8 mouse cellular contexts compared by ENCODE assay signal in genomic region chr7:137438179-137438550, GRCm38 (mm10). TPM values are rescaled to one million over a fixed set of nuclear protein-coding genes. Genes with fewer than 3 reads are reported as not detected.
A peak's percentile ranks its signal among the peaks of the same experiment; 100 is the strongest.
DNase-seq lines count a peak whose midpoint lies in the region; ATAC-seq and TF ChIP-seq lines count a peak whose summit lies in the region.

No protein-coding gene starts in this region.

- H3K9me3 ChIP-seq in forebrain, embryonic 13.5 days (replicated peaks): no peaks in the 10 kb centered on the region
- no peaks in the 10 kb centered on the region for H3K9me3 ChIP-seq in intestine, postnatal 0 days (ENCODE audit: control insufficient read depth)
- no peaks in the 10 kb centered on the region for H3K9me3 ChIP-seq in lung, postnatal 0 days (ENCODE audit: low read length)

- no peak for TF ChIP-seq EP300 in lung, postnatal 0 days (IDR thresholded peaks at IDR 0.05)

- H3K36me3 ChIP-seq in forebrain, embryonic 13.5 days (ENCODE audit: poor library complexity, severe bottlenecking): no peaks in the 10 kb centered on the region
- H3K36me3 ChIP-seq in intestine, postnatal 0 days (ENCODE audit: control insufficient read depth, insufficient read depth): no peaks in the 10 kb centered on the region
- H3K36me3 ChIP-seq in lung, postnatal 0 days (ENCODE audit: insufficient read depth, low read length): no peaks in the 10 kb centered on the region
- H3K36me3 ChIP-seq in splenic B cell, adult 2 months (ENCODE audit: control insufficient read depth, insufficient read depth, low read length, poor library complexity, severe bottlenecking): no peaks in the 10 kb centered on the region

- H3K27me3 ChIP-seq in forebrain, embryonic 13.5 days: no peaks in the 10 kb centered on the region
- no peaks in the 10 kb centered on the region for H3K27me3 ChIP-seq in intestine, postnatal 0 days (replicated peaks; ENCODE audit: control insufficient read depth, insufficient read depth, low read length)
- H3K27me3 ChIP-seq in lung, postnatal 0 days (replicated peaks; ENCODE audit: insufficient read depth, low read length): no peaks in the 10 kb centered on the region
- H3K27me3 ChIP-seq in splenic B cell, adult 2 months (ENCODE audit: control insufficient read depth, insufficient read depth, low read length, poor library complexity, severe bottlenecking): no peaks in the 10 kb centered on the region

- H3K4me1 ChIP-seq in forebrain, embryonic 13.5 days: peaks cover 22% of the 10 kb centered on the region
- H3K4me1 ChIP-seq in intestine, postnatal 0 days (replicated peaks; ENCODE audit: control insufficient read depth, insufficient read depth, low read length): peaks cover 2% of the 10 kb centered on the region; the same call in 1 of the 2 replicates
- H3K4me1 ChIP-seq in lung, postnatal 0 days (ENCODE audit: insufficient read depth, low read depth, low read length): 0 out of 2 replicates have a peak, but pooled peaks cover 8% of the 10 kb centered on the region

- H3K4me3 ChIP-seq in forebrain, embryonic 13.5 days: peak overlapping the region; percentile 97
- H3K4me3 ChIP-seq in intestine, postnatal 0 days (ENCODE audit: low read depth, low read length): peak overlapping the region; percentile 96
- peak overlapping the region; percentile 87 for H3K4me3 ChIP-seq in lung, postnatal 0 days (ENCODE audit: low read depth, low read length)

- WGBS in forebrain, embryonic 13.5 days: 2% methylated on average over 7 of the region's 7 CpGs
- WGBS in intestine, postnatal 0 days: 4% methylated on average over 7 of the region's 7 CpGs
- 2% methylated on average over 7 of the region's 7 CpGs for WGBS in lung, postnatal 0 days

- peak overlapping the region; percentile 72 for H3K4me2 ChIP-seq in forebrain, embryonic 13.5 days
- H3K4me2 ChIP-seq in intestine, postnatal 0 days (replicated peaks; ENCODE audit: low read depth): peak overlapping the region; percentile 89
- H3K4me2 ChIP-seq in lung, postnatal 0 days (replicated peaks; ENCODE audit: low read depth, low read length): peak overlapping the region; percentile 89

- TF ChIP-seq CTCF in intestine, postnatal 0 days (IDR thresholded peaks at IDR 0.05; ENCODE audit: low read depth): no peak
- TF ChIP-seq CTCF in lung, postnatal 0 days (IDR thresholded peaks at IDR 0.05): no peak

- H3K27ac ChIP-seq in forebrain, embryonic 13.5 days: peak overlapping the region; percentile 88
- H3K27ac ChIP-seq in intestine, postnatal 0 days (ENCODE audit: low read depth, low read length): peak overlapping the region; percentile 75; the same call in 1 of the 2 replicates
- H3K27ac ChIP-seq in lung, postnatal 0 days (ENCODE audit: low read length): peak overlapping the region; percentile 77

- peak; percentile 17 for DNase-seq in kidney, adult 9 months
- DNase-seq in kidney, postnatal 36 days: no peak
- peak; percentile 28 for DNase-seq in T-cell, adult 2 months (ENCODE audit: low spot score)
- no peak for DNase-seq in lung, postnatal 0 days (ENCODE audit: low spot score)
- peak; percentile 29 for DNase-seq in splenic B cell, adult 2 months (ENCODE audit: low read depth, low spot score)
- no peak for DNase-seq in adrenal gland, postnatal 4 days (ENCODE audit: low spot score in 2 of 2)

- ATAC-seq in forebrain, embryonic 13.5 days: peak; percentile 71
- no peak for ATAC-seq in intestine, postnatal 0 days
- no peak for ATAC-seq in lung, postnatal 0 days

- peak overlapping the region; percentile 93 for H3K9ac ChIP-seq in forebrain, embryonic 13.5 days
- H3K9ac ChIP-seq in intestine, postnatal 0 days (ENCODE audit: low read depth, low read length): peak overlapping the region; percentile 84
- peak overlapping the region; percentile 76 for H3K9ac ChIP-seq in lung, postnatal 0 days (replicated peaks; ENCODE audit: low read depth)

RNA-seq across cellular contexts. Expression of gene Glrx3, which starts 0.8 kb away (rescaled TPM):
- polyA plus RNA-seq in forebrain, embryonic 13.5 days (2015; fragmentation: Nextera tagmentation; extraction: Ambion mirVana): 292 and 315 TPM in 2 replicates
- 127 and 129 TPM in 2 replicates for polyA plus RNA-seq in intestine, postnatal 0 days (2015; fragmentation: Nextera tagmentation; extraction: Ambion mirVana)
- 110 and 113 TPM in 2 replicates for polyA plus RNA-seq in lung, postnatal 0 days (2015; fragmentation: Nextera tagmentation; extraction: Ambion mirVana)
- 100 to 1,000 TPM; 102 to 103 TPM for total RNA-seq in adrenal gland, postnatal 4 days (2021)

RNA-seq across cellular contexts. Expression of gene 9430038I01Rik, which starts 27.6 kb away (rescaled TPM):
- 12.8 and 13.4 TPM in 2 replicates for polyA plus RNA-seq in forebrain, embryonic 13.5 days (2015; fragmentation: Nextera tagmentation; extraction: Ambion mirVana)
- polyA plus RNA-seq in intestine, postnatal 0 days (2015; fragmentation: Nextera tagmentation; extraction: Ambion mirVana): 28.3 and 29.8 TPM in 2 replicates
- polyA plus RNA-seq in lung, postnatal 0 days (2015; fragmentation: Nextera tagmentation; extraction: Ambion mirVana): 20.8 and 21.9 TPM in 2 replicates
- 10 to 100 TPM; 14.3 to 15.3 TPM for total RNA-seq in adrenal gland, postnatal 4 days (2021)

Comparison
In these comparisons a context has a peak if more than half of its experiments do, and no peak if none do; other contexts are left out.
1. DNase-seq: peak in kidney, adult 9 months (single experiment), T-cell, adult 2 months (single experiment) and splenic B cell, adult 2 months (single experiment); none in kidney, postnatal 36 days (0 of 2), lung, postnatal 0 days (single experiment) and adrenal gland, postnatal 4 days (0 of 2).
2. Peak in every context shown above with its lines, with median percentiles within 50 percentile points of each other: H3K27ac ChIP-seq, H3K4me2 ChIP-seq, H3K4me3 ChIP-seq and H3K9ac ChIP-seq.